Mouse (Mus musculus): Measurements from ENCODE around the gene Dlec1.
A peak's percentile ranks its signal among the peaks of the same experiment; 100 is the strongest.

The Dlec1 gene

GRCm38 (mm10) chr9:119144696-119145095 is 42.4 kb downstream of the Dlec1 start:
- DNase-seq: no peak

GRCm38 (mm10) chr9:119145137-119145536 is 42.9 kb downstream of the Dlec1 start:
- DNase-seq: no peak

GRCm38 (mm10) chr9:119145638-119146037 is 43.4 kb downstream of the Dlec1 start:
- DNase-seq: no peak

GRCm38 (mm10) chr9:119146098-119146770 is 44.0 kb downstream of the Dlec1 start:
- DNase-seq: no peak

GRCm38 (mm10) chr9:119149601-119150000 is 47.3 kb downstream of the Dlec1 start:
- peak; percentile 35 for DNase-seq

GRCm38 (mm10) chr9:119151751-119152150 is 49.5 kb downstream of the Dlec1 start:
- DNase-seq: no peak

- DNase-seq: no peak
Measured at GRCm38 (mm10) chr9:119155416-119155815, 53.1 kb downstream of the Dlec1 start.

GRCm38 (mm10) chr9:119155826-119156225 is 53.5 kb downstream of the Dlec1 start:
- DNase-seq: no peak

GRCm38 (mm10) chr9:119156278-119157201 is 54.3 kb downstream of the Dlec1 start, which contains the start of gene Acaa1b:
TSS of gene Acaa1b (minus strand) at chr9:119157093.
- peak; percentile 41 for DNase-seq

GRCm38 (mm10) chr9:119158861-119159260 is 56.6 kb downstream of the Dlec1 start, which contains the start of gene Gm47289:
TSS of gene Gm47289 (plus strand) at chr9:119159161.
- DNase-seq: no peak

GRCm38 (mm10) chr9:119160689-119161088 is 58.4 kb downstream of the Dlec1 start:
- DNase-seq: no peak

- DNase-seq: no peak
Measured at GRCm38 (mm10) chr9:119164743-119165142, 62.5 kb downstream of the Dlec1 start.

GRCm38 (mm10) chr9:119165548-119165947 is 63.3 kb downstream of the Dlec1 start:
- DNase-seq: no peak

- no peak for DNase-seq
Measured at GRCm38 (mm10) chr9:119167608-119168007, 65.3 kb downstream of the Dlec1 start.

- DNase-seq: no peak
Measured at GRCm38 (mm10) chr9:119179292-119179691, 77.0 kb downstream of the Dlec1 start.

GRCm38 (mm10) chr9:119181241-119181728 is 79.0 kb downstream of the Dlec1 start:
- DNase-seq: no peak

- DNase-seq: peak; percentile 43
Measured at GRCm38 (mm10) chr9:119192202-119192990, 90.1 kb downstream of the Dlec1 start.
